Mouse (Mus musculus): ENCODE measurements around the gene Ak5. TPM values are rescaled to one million over a fixed set of nuclear protein-coding genes. Genes with fewer than 3 reads are reported as not detected.
"Not testable (repeated sequence)": the region's sequence is repeated elsewhere in the genome, so short reads cannot be mapped to it uniquely, and the experiment has no call there.

Ak5 gene
- polyA plus RNA-seq, 1 experiment from 2014 or later, result 5.2 TPM

GRCm38 (mm10) chr3:152592767-152593425, 75.3 kb downstream of the Ak5 start:
- POLR2A ChIA-PET, result interaction anchor here (0.7 kb wide), 1 partner anchor 99 kb away, joined by 3 read pairs; no protein-coding TSS in a partner anchor
- in situ Hi-C loops (cut with MboI; ENCODE audit: low pct_unique_long_range_greater_than_20kb), result no loop called here
- no peak for TF ChIP-seq CTCF (IDR thresholded peaks at IDR 0.05)
- DNase-seq (ENCODE audit: low read depth, low spot score), result no peak
- CTCF ChIA-PET, result interaction anchor here (1.3 to 3.5 kb wide), 3 partner anchors 10 to 19 kb away, joined by 3 to 14 read pairs (median 4); no protein-coding TSS in a partner anchor
- H3K27me3 ChIP-seq, result no peaks in the 10 kb centered on the region
- no peak for ATAC-seq

- ChIA-PET POLR2A (interaction anchor here (0.7 kb wide), 1 partner anchor 10 kb away, joined by 3 read pairs; no protein-coding TSS in a partner anchor), CTCF (interaction anchor here (0.8 to 3.5 kb wide), 6 partner anchors 8 to 20 kb away, joined by 3 to 14 read pairs (median 4); no protein-coding TSS in a partner anchor)
- TF ChIP-seq CTCF (IDR thresholded peaks at IDR 0.05), result no peak
- no peak for ATAC-seq
- H3K27me3 ChIP-seq, result no peaks in the 10 kb centered on the region
- DNase-seq (ENCODE audit: low read depth, low spot score), result no peak
- in situ Hi-C loops (cut with MboI; ENCODE audit: low pct_unique_long_range_greater_than_20kb), result no loop called here
These were observed 77.7 kb downstream of the Ak5 start for GRCm38 (mm10) chr3:152590491-152590890.

GRCm38 (mm10) chr3:152589101-152589500, 79.1 kb downstream of the Ak5 start:
- CTCF ChIA-PET; DNase-seq (ENCODE audit: low read depth, low spot score); in situ Hi-C loops (cut with MboI; ENCODE audit: low pct_unique_long_range_greater_than_20kb); POLR2A ChIA-PET; ATAC-seq; H3K27me3 ChIP-seq: not testable (repeated sequence)

- ChIA-PET POLR2A (interaction anchor here (1.1 kb wide), 1 partner anchor 18 kb away, joined by 3 read pairs; no protein-coding TSS in a partner anchor), CTCF (interaction anchor here (1.4 to 1.7 kb wide), 2 partner anchors 11 to 13 kb away, joined by 4 to 7 read pairs; no protein-coding TSS in a partner anchor)
- ATAC-seq, result no peak
- DNase-seq (ENCODE audit: low read depth, low spot score), result no peak
- in situ Hi-C loops (cut with MboI; ENCODE audit: low pct_unique_long_range_greater_than_20kb), result no loop called here
- no peak for TF ChIP-seq CTCF (IDR thresholded peaks at IDR 0.05)
- no peaks in the 10 kb centered on the region for H3K27me3 ChIP-seq
These were observed 81.2 kb downstream of the Ak5 start for GRCm38 (mm10) chr3:152587007-152587406.

DNA sequence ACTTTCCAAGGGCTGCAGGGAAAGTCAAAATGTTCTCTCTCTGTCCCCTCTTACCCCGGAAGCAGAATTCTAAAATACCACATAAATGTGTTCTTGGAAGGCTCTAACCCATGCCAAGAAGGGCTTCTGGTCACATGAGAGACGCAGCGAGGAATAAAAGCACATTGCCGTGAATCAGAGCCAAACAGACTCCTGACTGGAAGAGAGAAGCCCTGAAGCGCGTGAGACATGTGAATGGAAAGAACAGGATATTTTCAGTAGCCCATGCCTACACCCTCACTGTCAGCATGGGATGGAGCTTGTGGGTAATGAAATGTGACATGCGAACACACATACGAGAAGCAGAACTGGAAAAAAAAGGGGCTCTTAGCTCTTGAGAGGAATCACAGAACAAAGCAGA, 82.0 kb downstream of the Ak5 start:
- DNase-seq (ENCODE audit: low read depth, low spot score) (no peak), ATAC-seq (no peak)
- no peaks in the 10 kb centered on the region for H3K27me3 ChIP-seq
- POLR2A ChIA-PET, result no interaction called here
- in situ Hi-C loops (cut with MboI; ENCODE audit: low pct_unique_long_range_greater_than_20kb), result no loop called here
- CTCF ChIA-PET, result interaction anchor here (1.3 to 1.7 kb wide), 4 partner anchors 12 to 38 kb away, joined by 3 to 8 read pairs (median 6); no protein-coding TSS in a partner anchor
- no peak for TF ChIP-seq CTCF (IDR thresholded peaks at IDR 0.05)

GRCm38 (mm10) chr3:152585581-152585980, 82.6 kb downstream of the Ak5 start:
- POLR2A ChIA-PET, result interaction anchor here (0.6 kb wide), 1 partner anchor 128 kb away, joined by 3 read pairs; no protein-coding TSS in a partner anchor
- ATAC-seq, result no peak
- in situ Hi-C loops (cut with MboI; ENCODE audit: low pct_unique_long_range_greater_than_20kb), result no loop called here
- no peak for DNase-seq (ENCODE audit: low read depth, low spot score)
- H3K27me3 ChIP-seq, result no peaks in the 10 kb centered on the region
- CTCF ChIA-PET, result interaction anchor here (0.8 to 1.4 kb wide), 4 partner anchors 9 to 38 kb away, joined by 3 to 8 read pairs (median 3); no protein-coding TSS in a partner anchor
- TF ChIP-seq CTCF (IDR thresholded peaks at IDR 0.05), result no peak

GRCm38 (mm10) chr3:152583033-152583432, 85.1 kb downstream of the Ak5 start:
- DNase-seq (ENCODE audit: low read depth, low spot score) (no peak), ATAC-seq (no peak)
- in situ Hi-C loops (cut with MboI; ENCODE audit: low pct_unique_long_range_greater_than_20kb), result no loop called here
- TF ChIP-seq CTCF (IDR thresholded peaks at IDR 0.05), result no peak
- no peaks in the 10 kb centered on the region for H3K27me3 ChIP-seq
- ChIA-PET CTCF (interaction anchor here (1.4 to 2.2 kb wide), 3 partner anchors 9 to 23 kb away, joined by 3 to 14 read pairs (median 5); no protein-coding TSS in a partner anchor), POLR2A (interaction anchor here (0.6 to 0.7 kb wide), 2 partner anchors 38 to 108 kb away, joined by 3 read pairs; no protein-coding TSS in a partner anchor)

DNA sequence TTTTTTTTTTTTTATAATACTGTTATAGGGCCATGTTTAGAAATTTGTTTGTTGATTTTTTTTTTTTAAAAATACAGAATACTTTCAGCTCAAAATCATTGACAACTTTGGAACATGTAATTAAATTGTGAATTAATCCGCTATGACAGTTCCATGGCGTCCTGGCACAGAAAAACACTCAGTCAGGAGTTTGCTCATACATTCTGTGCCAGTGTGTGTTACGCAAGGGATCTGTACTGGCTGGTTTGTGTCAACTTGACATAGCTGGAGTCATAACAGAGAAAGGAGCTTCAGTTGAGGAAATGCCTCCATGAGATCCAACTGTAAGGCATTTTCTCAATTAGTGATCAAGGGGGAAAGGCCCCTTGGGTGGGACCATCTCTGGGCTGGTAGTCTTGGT, 86.3 kb downstream of the Ak5 start:
- CTCF ChIA-PET, result interaction anchor here (0.8 to 2.2 kb wide), 4 partner anchors 10 to 106 kb away, joined by 3 to 14 read pairs (median 3); no protein-coding TSS in a partner anchor
- in situ Hi-C loops (cut with MboI; ENCODE audit: low pct_unique_long_range_greater_than_20kb); H3K27me3 ChIP-seq; DNase-seq (ENCODE audit: low read depth, low spot score); ATAC-seq: not testable (repeated sequence)
- POLR2A ChIA-PET, result interaction anchor here (0.6 kb wide), 1 partner anchor 75 kb away, joined by 6 read pairs; no protein-coding TSS in a partner anchor

DNA sequence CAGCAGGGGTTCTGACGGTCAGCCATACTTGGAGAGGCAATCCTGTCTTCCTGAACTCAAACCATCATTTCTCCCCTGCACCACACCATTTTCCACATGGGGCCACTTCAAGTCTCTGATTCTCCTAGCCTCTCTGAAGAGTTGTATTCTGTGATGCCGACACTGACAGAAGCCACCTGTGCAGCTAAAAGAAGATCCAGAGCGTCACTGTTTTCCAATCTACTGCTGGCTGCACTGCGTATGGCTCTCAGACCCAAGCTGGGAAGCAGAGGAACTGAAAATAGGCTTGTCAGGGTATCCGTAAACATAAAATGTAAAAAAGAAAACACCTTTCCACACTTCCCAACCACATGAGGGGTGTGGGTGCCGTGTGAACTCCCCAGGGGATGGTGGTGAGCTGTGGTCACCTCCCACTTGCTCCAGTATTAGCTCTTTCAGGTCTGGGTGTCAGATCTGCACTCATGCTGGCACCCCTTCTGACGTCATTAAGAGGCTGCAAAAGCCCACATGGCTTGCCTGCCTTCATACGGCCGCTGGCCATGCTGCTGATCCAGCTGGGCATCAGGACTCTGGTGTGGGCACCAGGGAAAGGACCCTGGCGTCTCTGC, 88.1 kb downstream of the Ak5 start:
- POLR2A ChIA-PET, result interaction anchor here (1.3 kb wide), 1 partner anchor 10 kb away, joined by 3 read pairs; no protein-coding TSS in a partner anchor
- in situ Hi-C loops (cut with MboI; ENCODE audit: low pct_unique_long_range_greater_than_20kb), result no loop called here
- CTCF ChIA-PET, result interaction anchor here (1.2 kb wide), 1 partner anchor 21 kb away, joined by 3 read pairs; no protein-coding TSS in a partner anchor
- no peak for ATAC-seq
- no peaks in the 10 kb centered on the region for H3K27me3 ChIP-seq
- no peak for DNase-seq (ENCODE audit: low read depth, low spot score)
- TF ChIP-seq CTCF (IDR thresholded peaks at IDR 0.05), result no peak
